Mouse (Mus musculus): ENCODE measurements around the gene Hoxd4.

DNA sequence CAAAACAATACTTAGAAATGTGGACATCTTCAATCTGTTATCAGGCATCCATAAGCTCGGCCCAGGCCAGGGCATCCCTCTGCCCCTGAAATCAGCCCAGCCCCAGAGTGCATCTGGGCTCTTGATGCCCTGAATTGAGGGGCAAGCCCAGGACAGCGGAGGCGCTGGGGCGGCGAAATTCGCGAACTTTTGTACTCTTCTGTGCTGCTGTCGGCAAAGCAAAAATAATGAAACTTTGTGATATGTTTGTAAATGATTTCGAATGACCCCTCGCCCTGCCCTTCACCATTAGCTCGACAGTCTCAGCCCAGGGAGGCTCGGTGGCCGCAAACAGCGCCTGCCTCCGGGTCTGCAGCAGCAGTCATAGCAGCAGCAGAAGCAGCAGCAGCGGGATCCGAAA is 13.4 kb downstream of the Hoxd4 start:
- TF ChIP-seq TAL1 (IDR thresholded peaks at IDR 0.05; ENCODE audit: low read length) (no peak), GATA1 (IDR thresholded peaks at IDR 0.05; ENCODE audit: low read length) (no peak)
